Mouse (Mus musculus): ENCODE measurements at regions not wholly inside any gene's neighbourhood (a gene's known extent, or its start where the extent isn't known, plus 50 kb on each side); places are given as distances from the start of the nearest gene placed in this dataset.

- DNase-seq, result no peak
Observed at GRCm38 (mm10) chr14:31946032-31946431, 82.8 kb upstream of the Galnt15 start.

GRCm38 (mm10) chr14:31947246-31947645 is 81.5 kb upstream of the Galnt15 start:
- no peak for DNase-seq

- DNase-seq, result no peak
Observed at GRCm38 (mm10) chr14:31951894-31952293, 76.9 kb upstream of the Galnt15 start.

- DNase-seq, result no peak
Observed at GRCm38 (mm10) chr14:31953783-31954182, 75.0 kb upstream of the Galnt15 start.

- DNase-seq, result peak; percentile 89
Observed at GRCm38 (mm10) chr14:31954945-31955344, 73.8 kb upstream of the Galnt15 start.

GRCm38 (mm10) chr14:31957211-31957638 is 71.6 kb upstream of the Galnt15 start:
- peak; percentile 29 for DNase-seq

- DNase-seq, result no peak
Observed at GRCm38 (mm10) chr14:31960201-31960854, 68.5 kb upstream of the Galnt15 start.

- DNase-seq, result peak; percentile 41
Observed at GRCm38 (mm10) chr14:31961442-31961841, 67.3 kb upstream of the Galnt15 start.

GRCm38 (mm10) chr14:31963131-31963911 is 65.5 kb upstream of the Galnt15 start:
- peak; percentile 27 for DNase-seq

- DNase-seq, result no peak
Observed at GRCm38 (mm10) chr14:31964076-31964475, 64.7 kb upstream of the Galnt15 start.

- DNase-seq, result no peak
Observed at GRCm38 (mm10) chr14:31964831-31965230, 64.0 kb upstream of the Galnt15 start.

GRCm38 (mm10) chr14:31969531-31969930 is 59.3 kb upstream of the Galnt15 start:
- DNase-seq, result no peak

- DNase-seq, result no peak
Observed at GRCm38 (mm10) chr14:31970245-31970830, 58.5 kb upstream of the Galnt15 start.

- no peak for DNase-seq
Observed at GRCm38 (mm10) chr14:31970851-31971250, 57.9 kb upstream of the Galnt15 start.

GRCm38 (mm10) chr14:31973702-31974101 is 55.1 kb upstream of the Galnt15 start:
- no peak for DNase-seq

- DNase-seq, result no peak
Observed at GRCm38 (mm10) chr14:31978196-31978595, 50.6 kb upstream of the Galnt15 start.

GRCm38 (mm10) chr14:31978690-31979089 is 50.1 kb upstream of the Galnt15 start:
- no peak for DNase-seq
